Mouse (Mus musculus) neural tube, embryonic 12.5 days (tissue): ENCODE results near the gene Otx1. TPM values are rescaled to one million over a fixed set of nuclear protein-coding genes. Genes with fewer than 3 reads are reported as not detected.

Source experiments
- ATAC-seq: fragments of 200-750 bp; cut with Nextera tagmentation; 2 replicates; pipeline ENCODE4 v1.8.0; 2017; ENCODE audit warnings: low read depth, mild to moderate bottlenecking, moderate TSS enrichment, moderate library complexity; ENCODE audit not compliant: low FRiP score
- H3K27ac ChIP-seq: fragments of 300-500 bp; sonication (generic); 2 replicates; pipeline ENCODE4 v1.5.1; 2016
- H3K27me3 ChIP-seq: fragments of 300-500 bp; sonication (generic); replicated peaks from 2 replicates; pipeline ENCODE4 v1.6.1; 2016; ENCODE audit warnings: mild to moderate bottlenecking
- H3K36me3 ChIP-seq: fragments of 300-500 bp; sonication (generic); 2 replicates; pipeline ENCODE4 v1.6.1; 2016; ENCODE audit warnings: mild to moderate bottlenecking
- H3K4me1 ChIP-seq: fragments of 300-500 bp; sonication (generic); 2 replicates; pipeline ENCODE4 v1.6.1; 2016
- H3K4me2 ChIP-seq: fragments of 300-500 bp; sonication (generic); replicated peaks from 2 replicates; pipeline ENCODE4 v1.6.1; 2016; ENCODE audit warnings: mild to moderate bottlenecking
- H3K4me3 ChIP-seq: fragments of 300-500 bp; sonication (generic); 2 replicates; pipeline ENCODE4 v1.5.1; 2016
- H3K9ac ChIP-seq: fragments of 300-500 bp; sonication (generic); 2 replicates; pipeline ENCODE4 v1.6.1; 2016; ENCODE audit warnings: mild to moderate bottlenecking
- H3K9me3 ChIP-seq: fragments of 300-500 bp; sonication (generic); 2 replicates; pipeline ENCODE4 v1.6.1; 2016; ENCODE audit warnings: mild to moderate bottlenecking
- WGBS: fragments of 180-500 bp; shearing (Covaris S2); methylation state at CpG from one replicate; pipeline ENCODE4 v1.1.7; 2016; 5-methylcytosine and 5-hydroxymethylcytosine counted together
- polyA plus RNA-seq: library from polyadenylated mRNA; unstranded; fragments of >200 nt; fragmentation: Nextera tagmentation; extraction: Ambion mirVana; gene quantifications from 2 replicates; pipeline ENCODE4 v1.2.1, GENCODE M21; 2016

Gene Otx1
- polyA plus RNA-seq, 1 experiment from 2014 or later, result not detected

- Histone ChIP-seq H3K9ac (no peak overlapping the region), H3K9me3 (no peaks in the 10 kb centered on the region), H3K36me3 (no peaks in the 10 kb centered on the region), H3K4me3 (no peak overlapping the region), H3K27me3 (peaks cover 94% of the 10 kb centered on the region), H3K27ac (no peak overlapping the region), H3K4me2 (no peak overlapping the region), H3K4me1 (peaks cover 32% of the 10 kb centered on the region)
- ATAC-seq, result no peak
- under 1% methylated on average over 20 of the region's 20 CpGs for WGBS
Observed at GRCm38 (mm10) chr11:21997561-21998140, 5.0 kb downstream of the Otx1 start.

DNA sequence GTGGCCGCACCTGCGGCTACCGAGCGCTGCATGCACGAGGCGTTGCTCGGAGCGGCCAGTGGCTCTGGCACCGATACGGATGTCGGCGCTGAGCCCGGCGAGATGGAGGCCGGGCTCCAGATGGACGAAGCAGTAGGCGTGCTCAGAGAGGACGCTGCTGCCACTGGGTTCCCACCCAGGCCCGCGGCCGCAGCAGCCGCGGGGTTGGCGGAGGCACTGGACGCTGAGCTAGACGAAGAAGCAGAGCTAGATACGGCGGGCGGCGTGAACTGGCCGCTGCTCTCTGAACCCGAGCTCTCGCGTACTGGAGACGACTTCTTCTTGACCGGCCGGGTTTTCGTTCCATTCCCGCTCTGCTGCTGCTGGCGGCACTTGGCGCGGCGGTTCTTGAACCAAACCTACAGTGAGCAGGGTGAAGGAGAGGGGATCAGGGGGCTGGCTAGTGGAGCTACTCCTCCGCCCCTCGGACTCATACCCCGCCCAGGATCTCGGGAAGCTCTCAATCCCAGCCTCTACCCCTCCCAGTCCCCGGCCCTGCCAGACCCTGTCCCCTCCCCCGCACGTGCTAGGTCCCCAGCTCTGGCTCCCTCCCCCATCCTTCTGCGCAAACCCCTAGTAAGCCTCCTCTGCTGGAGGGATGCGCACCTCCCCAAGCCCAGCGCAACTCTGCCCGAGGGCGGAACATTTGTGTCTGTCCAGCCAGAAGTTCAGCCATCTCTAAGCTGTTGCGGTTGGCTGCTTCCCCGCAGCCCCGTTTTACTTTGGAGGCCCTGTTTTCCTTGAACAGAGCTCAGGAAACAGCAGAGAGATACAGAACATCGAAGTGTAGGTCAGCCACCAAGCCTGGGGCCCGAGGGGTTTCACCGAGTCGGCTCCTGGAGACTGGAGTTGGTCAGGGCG, 5.8 kb downstream of the Otx1 start:
- peak overlapping the region; percentile 7; the same call in 1 of the 2 replicates for H3K4me3 ChIP-seq
- peak overlapping the region; percentile 44 for H3K4me2 ChIP-seq
- WGBS, result under 1% methylated on average over 63 of the region's 63 CpGs
- H3K27ac ChIP-seq, result no peak overlapping the region
- H3K9me3 ChIP-seq, result no peaks in the 10 kb centered on the region
- no peak overlapping the region for H3K9ac ChIP-seq
- peaks cover 89% of the 10 kb centered on the region for H3K27me3 ChIP-seq
- H3K4me1 ChIP-seq, result peaks cover 29% of the 10 kb centered on the region
- no peak for ATAC-seq
- H3K36me3 ChIP-seq, result no peaks in the 10 kb centered on the region

DNA sequence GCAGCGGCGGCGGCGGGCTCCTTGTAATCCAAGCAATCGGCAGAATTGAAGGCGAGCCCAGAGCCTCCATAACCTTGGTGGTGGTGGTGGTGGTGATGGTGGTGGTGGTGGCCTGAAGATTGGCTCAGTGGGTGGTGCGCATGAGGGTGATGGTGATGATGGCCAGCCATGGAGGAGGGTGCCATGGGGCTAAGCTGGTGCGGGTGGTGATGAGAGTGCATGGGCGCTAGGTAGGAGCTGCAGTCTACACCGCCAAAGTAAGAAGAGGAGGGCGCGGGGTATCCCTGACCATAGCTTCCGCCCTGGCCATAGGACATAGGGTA, 6.4 kb downstream of the Otx1 start:
- H3K9ac ChIP-seq, result no peak overlapping the region

DNA sequence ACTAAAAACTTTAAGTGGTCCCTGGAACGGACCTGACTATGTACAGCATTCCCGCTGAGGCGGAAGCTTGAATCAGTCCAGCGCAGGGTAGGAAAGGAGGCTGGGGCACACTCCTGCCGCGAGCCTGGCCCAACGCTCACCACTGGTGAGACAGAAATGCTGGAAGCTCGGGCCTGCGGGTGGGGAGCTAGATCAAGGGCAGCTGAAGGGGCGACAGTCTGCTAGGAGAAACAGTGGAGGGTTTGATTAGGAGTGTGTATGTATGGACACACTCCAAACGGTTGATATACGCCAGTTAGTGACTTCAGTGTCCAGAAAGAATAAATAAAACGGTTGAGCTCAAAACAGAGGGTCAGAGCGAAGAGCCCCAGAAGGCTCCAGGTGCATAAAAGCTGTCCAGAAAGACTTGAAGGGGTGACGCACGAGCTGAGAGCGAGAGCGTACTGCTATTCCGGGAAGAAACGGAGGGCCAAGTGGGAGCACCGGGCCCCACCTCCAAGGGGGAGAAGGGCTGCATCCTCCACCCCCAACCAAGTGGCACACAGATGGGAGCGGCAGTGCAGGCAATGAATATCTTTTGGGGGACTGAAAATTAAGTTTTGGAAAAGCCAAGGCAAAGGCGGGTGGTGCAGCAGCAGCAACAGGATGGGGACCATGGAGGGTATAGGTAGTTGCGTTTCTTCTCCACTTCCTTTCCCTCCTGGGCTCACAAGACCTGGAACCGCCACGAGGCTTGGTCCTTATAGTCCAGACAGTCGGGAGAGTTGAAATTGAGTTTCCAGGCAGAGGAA, 7.0 kb downstream of the Otx1 start:
- no peaks in the 10 kb centered on the region for H3K36me3 ChIP-seq
- no peak overlapping the region for H3K4me3 ChIP-seq
- H3K4me1 ChIP-seq, result peaks cover 20% of the 10 kb centered on the region
- no peak overlapping the region for H3K27ac ChIP-seq
- H3K9me3 ChIP-seq, result no peaks in the 10 kb centered on the region
- ATAC-seq, result no peak
- no peak overlapping the region for H3K4me2 ChIP-seq
- 2% methylated on average over 27 of the region's 27 CpGs for WGBS
- no peak overlapping the region for H3K9ac ChIP-seq
- H3K27me3 ChIP-seq, result peaks cover 87% of the 10 kb centered on the region

More for the DNA sequence above, 6.4 kb downstream of the Otx1 start:
- Histone ChIP-seq H3K27ac (no peak overlapping the region), H3K4me1 (peaks cover 24% of the 10 kb centered on the region), H3K4me2 (peak overlapping the region; percentile 44), H3K36me3 (no peaks in the 10 kb centered on the region), H3K9me3 (no peaks in the 10 kb centered on the region), H3K4me3 (0 out of 2 replicates have a peak overlapping the region, but pooled peaks have one; percentile 7), H3K27me3 (peaks cover 88% of the 10 kb centered on the region)
- WGBS, result 4% methylated on average over 13 of the region's 13 CpGs
- 0 out of 2 replicates have a peak, but pooled peaks have one; percentile 10 for ATAC-seq

DNA sequence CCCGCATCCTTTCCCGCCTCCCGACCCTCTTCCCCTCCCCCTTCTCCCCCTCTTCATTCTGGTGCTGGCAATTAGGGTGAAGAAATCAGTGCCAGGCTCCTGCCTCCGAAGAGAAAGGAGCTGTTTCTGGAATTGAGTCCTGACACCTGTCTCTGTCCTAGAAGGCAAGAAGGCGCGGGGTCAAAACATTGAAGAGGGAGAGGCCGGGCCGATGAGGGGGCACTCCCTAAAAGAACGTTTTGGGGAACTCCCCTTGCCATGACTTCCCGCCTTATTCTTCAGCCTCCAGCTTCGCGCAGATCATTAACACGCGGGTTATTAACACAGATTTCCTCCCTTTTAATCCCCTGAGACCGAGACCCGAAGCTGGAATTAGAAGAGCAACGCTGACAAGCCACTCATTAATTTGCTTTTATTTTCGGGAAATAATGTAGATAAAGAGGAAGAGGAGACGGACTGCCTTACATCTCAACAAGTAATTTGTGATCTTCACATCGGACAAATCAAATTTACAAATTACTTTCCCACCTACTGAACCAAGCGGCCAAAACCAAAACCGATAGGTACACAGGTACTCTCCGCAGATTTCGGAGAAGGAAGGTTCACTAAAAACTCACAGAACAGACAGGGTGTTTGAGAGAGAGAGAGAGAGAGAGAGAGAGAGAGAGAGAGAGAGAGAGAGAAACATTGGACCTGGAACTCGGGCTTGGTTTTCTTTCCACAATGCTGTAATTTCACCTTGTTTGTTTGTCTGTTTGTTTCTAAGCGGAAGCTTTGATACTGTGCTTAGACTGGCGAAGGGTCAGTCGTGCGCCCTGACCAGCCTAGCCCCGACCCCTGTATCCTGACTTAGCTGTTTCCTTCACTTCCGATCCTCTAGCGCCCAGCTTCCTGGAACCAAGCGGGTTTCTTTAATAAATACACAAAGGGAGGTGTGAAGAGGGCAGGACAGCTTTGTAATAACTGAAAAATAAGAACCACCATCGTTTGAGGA, 8.0 kb downstream of the Otx1 start:
- no peak for ATAC-seq
- 1% methylated on average over 34 of the region's 34 CpGs for WGBS
- no peak overlapping the region for H3K27ac ChIP-seq
- H3K4me3 ChIP-seq, result no peak overlapping the region
- H3K4me1 ChIP-seq, result peaks cover 16% of the 10 kb centered on the region
- H3K9me3 ChIP-seq, result no peaks in the 10 kb centered on the region
- H3K4me2 ChIP-seq, result no peak overlapping the region
- no peaks in the 10 kb centered on the region for H3K36me3 ChIP-seq
- H3K9ac ChIP-seq, result no peak overlapping the region
- H3K27me3 ChIP-seq, result peaks cover 81% of the 10 kb centered on the region

GRCm38 (mm10) chr11:21993597-21994376, 8.9 kb downstream of the Otx1 start:
- Histone ChIP-seq H3K9me3 (no peaks in the 10 kb centered on the region), H3K36me3 (no peaks in the 10 kb centered on the region), H3K4me3 (no peak overlapping the region), H3K27ac (no peak overlapping the region), H3K4me1 (peaks cover 16% of the 10 kb centered on the region), H3K27me3 (peaks cover 81% of the 10 kb centered on the region), H3K4me2 (peak overlapping the region; percentile 25), H3K9ac (no peak overlapping the region)
- WGBS, result under 1% methylated on average over 47 of the region's 47 CpGs
- ATAC-seq, result no peak

DNA sequence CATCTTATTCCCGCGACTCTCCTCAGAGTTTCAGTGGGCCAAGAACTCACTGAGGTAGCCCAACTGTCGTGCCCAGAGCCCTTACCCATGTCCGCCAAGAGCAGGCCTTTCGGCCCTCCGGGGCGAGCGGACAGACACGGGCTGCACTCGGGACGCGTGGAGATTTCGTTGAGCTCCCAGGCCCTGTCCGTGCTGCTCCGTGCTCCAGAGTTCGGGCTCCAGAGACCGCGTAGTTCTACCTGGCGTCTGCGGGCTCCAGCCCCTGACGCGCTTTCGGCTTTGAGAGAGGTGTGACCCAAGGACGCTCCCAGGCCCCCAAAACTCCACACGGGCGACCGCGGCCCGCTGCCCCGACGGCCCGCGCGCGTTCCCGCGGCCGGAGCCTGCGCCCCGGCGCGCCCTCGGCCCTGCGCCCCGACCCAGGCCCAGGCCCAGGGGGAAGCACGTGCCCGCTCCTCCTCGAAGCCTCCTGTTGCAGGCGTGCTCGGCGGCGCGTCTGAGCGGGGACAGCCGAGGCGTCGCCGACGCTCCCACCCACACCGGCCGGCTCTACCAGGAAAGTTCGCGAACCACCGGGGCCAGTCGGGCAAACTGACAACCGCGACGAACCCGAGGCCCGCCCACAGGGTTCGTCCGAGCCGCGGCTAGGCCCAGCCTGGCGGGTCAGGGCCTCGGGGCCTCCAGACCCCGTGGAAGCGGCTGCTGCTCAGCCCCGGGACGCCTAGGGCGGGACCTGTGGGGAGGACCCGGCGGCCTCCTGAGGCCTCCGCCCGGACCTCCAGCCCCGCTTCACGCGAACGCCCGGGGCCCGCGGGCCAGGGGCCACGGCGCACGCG, 9.7 kb downstream of the Otx1 start:
- H3K4me1 ChIP-seq, result peaks cover 16% of the 10 kb centered on the region
- H3K27me3 ChIP-seq, result peaks cover 80% of the 10 kb centered on the region
- H3K27ac ChIP-seq, result no peak overlapping the region
- 0 out of 2 replicates have a peak overlapping the region, but pooled peaks have one; percentile 3 for H3K4me3 ChIP-seq
- ATAC-seq, result peak; percentile 27
- H3K9me3 ChIP-seq, result no peaks in the 10 kb centered on the region
- H3K4me2 ChIP-seq, result peak overlapping the region; percentile 25
- H3K36me3 ChIP-seq, result no peaks in the 10 kb centered on the region
- H3K9ac ChIP-seq, result no peak overlapping the region
- WGBS, result 1% methylated on average over 96 of the region's 96 CpGs

GRCm38 (mm10) chr11:21988398-21988946, 14.2 kb downstream of the Otx1 start:
- Histone ChIP-seq H3K36me3 (no peaks in the 10 kb centered on the region), H3K4me1 (peaks cover 8% of the 10 kb centered on the region), H3K4me2 (no peak overlapping the region), H3K27ac (no peak overlapping the region), H3K4me3 (no peak overlapping the region), H3K9ac (no peak overlapping the region), H3K9me3 (no peaks in the 10 kb centered on the region), H3K27me3 (peaks cover 40% of the 10 kb centered on the region)
- no peak for ATAC-seq
- 53% methylated on average over 1 of the region's 1 CpGs for WGBS

DNA sequence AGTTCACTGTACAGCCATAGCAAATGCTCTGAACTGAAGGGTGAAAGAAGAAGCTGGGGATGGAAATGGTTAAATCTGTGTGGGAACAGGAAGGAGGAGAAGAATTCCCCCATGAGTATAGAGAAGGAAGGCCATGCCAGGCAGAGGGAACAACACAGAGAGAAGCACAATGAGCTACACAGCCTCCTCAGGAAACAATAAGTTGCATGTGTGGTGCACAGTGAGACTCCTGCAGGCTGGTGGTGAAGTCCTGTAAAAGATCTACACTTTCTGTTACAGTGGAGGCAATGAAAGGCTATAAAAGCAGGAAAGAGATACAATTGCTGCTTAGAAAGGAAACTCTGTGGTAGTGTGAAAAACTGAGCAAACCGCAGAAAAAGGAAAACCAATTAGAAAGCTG, 17.6 kb downstream of the Otx1 start:
- H3K9ac ChIP-seq, result no peak overlapping the region
- H3K27me3 ChIP-seq, result peaks cover 21% of the 10 kb centered on the region
- no peaks in the 10 kb centered on the region for H3K9me3 ChIP-seq
- H3K27ac ChIP-seq, result no peak overlapping the region
- no peak overlapping the region for H3K4me2 ChIP-seq
- H3K4me3 ChIP-seq, result no peak overlapping the region
- 46% methylated on average over 1 of the region's 1 CpGs for WGBS
- no peaks in the 10 kb centered on the region for H3K4me1 ChIP-seq
- ATAC-seq, result no peak
- H3K36me3 ChIP-seq, result no peaks in the 10 kb centered on the region

GRCm38 (mm10) chr11:21974005-21974531, 28.6 kb downstream of the Otx1 start:
- Histone ChIP-seq H3K4me1 (no peaks in the 10 kb centered on the region), H3K36me3 (no peaks in the 10 kb centered on the region), H3K27me3 (no peaks in the 10 kb centered on the region), H3K27ac (no peak overlapping the region), H3K4me2 (no peak overlapping the region), H3K4me3 (no peak overlapping the region), H3K9me3 (no peaks in the 10 kb centered on the region), H3K9ac (no peak overlapping the region)
- WGBS, result 79% methylated on average over 5 of the region's 5 CpGs
- ATAC-seq, result no peak
